Mouse (Mus musculus) ES-Bruce4 (cell line): ENCODE measurements around the gene Ctr9. TPM values are rescaled to one million over a fixed set of nuclear protein-coding genes. Genes with fewer than 3 reads are reported as not detected.
A peak's percentile ranks its signal among the peaks of the same experiment; 100 is the strongest.

Experiments
- H3K27ac ChIP-seq: 2 replicates; pipeline ENCODE4 v1.5.1; 2012; ENCODE audit warnings: low read length, inconsistent platforms; ENCODE audit not compliant: insufficient read depth
- H3K27me3 ChIP-seq: 2 replicates; pipeline ENCODE4 v1.6.1; 2012; ENCODE audit warnings: mild to moderate bottlenecking, low read length, inconsistent platforms; ENCODE audit not compliant: control insufficient read depth, poor library complexity, insufficient read depth, severe bottlenecking
- H3K36me3 ChIP-seq: 2 replicates; pipeline ENCODE4 v1.6.1; 2012; ENCODE audit warnings: inconsistent platforms, mild to moderate bottlenecking, low read length, moderate library complexity; ENCODE audit not compliant: control insufficient read depth, poor library complexity, insufficient read depth, severe bottlenecking
- H3K4me1 ChIP-seq: one replicate; pipeline ENCODE4 v1.8.1; 2011; ENCODE audit warnings: low read length; ENCODE audit not compliant: control insufficient read depth, insufficient read depth
- H3K4me3 ChIP-seq: 2 replicates; pipeline ENCODE4 v1.5.1; 2011; ENCODE audit warnings: low read depth, mild to moderate bottlenecking, low read length
- H3K9ac ChIP-seq: 2 replicates; pipeline ENCODE4 v1.6.1; 2012; ENCODE audit warnings: low read depth, mild to moderate bottlenecking, inconsistent platforms; ENCODE audit not compliant: poor library complexity, severe bottlenecking
- H3K9me3 ChIP-seq: replicated peaks from 2 replicates; pipeline ENCODE4 v1.6.1; 2012; ENCODE audit warnings: mild to moderate bottlenecking, low read length, inconsistent platforms; ENCODE audit not compliant: control insufficient read depth, poor library complexity, insufficient read depth, severe bottlenecking
- CTCF ChIP-seq: IDR thresholded peaks from one replicate; pipeline ENCODE4 v1.8.1; 2011; ENCODE audit warnings: low read depth, low read length
- EP300 ChIP-seq: IDR thresholded peaks from 2 replicates; pipeline ENCODE4 v1.6.1; 2011; ENCODE audit warnings: low read depth, low read length; ENCODE audit not compliant: insufficient read depth
- POLR2A ChIP-seq: IDR thresholded peaks from one replicate; pipeline ENCODE4 v1.8.1; 2011; ENCODE audit warnings: low read length; ENCODE audit not compliant: insufficient read depth
- polyA plus RNA-seq: library from polyadenylated mRNA; stranded (reverse); fragments of >200 nt; gene quantifications from 2 replicates; pipeline ENCODE4 v1.2.4, GENCODE M21; 2011; ENCODE audit warnings: low read depth; ENCODE audit not compliant: missing spikeins, insufficient read depth, insufficient read length

Gene Ctr9
- polyA plus RNA-seq, 1 experiment = 89.0 TPM

DNA sequence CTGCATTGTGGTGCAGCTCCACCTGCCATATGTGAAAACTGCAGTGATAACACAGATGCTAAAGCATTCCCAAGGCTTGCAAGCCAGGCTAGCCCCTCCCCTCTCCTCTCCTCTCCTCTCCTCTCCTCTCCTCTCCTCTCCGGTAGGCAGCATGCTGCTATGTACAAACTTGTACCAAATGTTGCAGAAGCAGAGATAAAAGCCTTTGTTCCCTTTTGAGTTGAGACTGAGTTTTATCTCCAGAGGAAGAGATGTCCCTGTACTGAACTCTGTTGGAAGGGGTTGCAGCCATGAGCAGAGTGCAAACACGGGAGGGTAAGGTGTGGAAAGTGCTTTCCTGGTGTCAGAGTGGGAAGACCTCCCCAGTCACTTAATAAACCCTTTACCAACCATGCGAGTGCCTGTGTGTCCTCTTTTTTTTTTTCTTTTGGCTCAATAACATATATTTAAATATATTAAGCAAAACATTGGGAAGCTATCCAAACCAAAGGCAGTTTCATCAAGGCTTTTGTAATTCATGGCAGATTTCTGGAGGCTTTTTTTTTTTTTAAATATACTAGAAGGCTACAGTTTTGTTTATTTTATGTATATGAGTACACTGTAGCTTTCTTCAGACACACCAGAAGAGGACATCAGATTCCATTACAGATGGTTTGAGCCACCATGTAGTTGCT lies 27.4 kb downstream of the Ctr9 start:
- H3K27ac ChIP-seq = no peak overlapping the region
- no peaks in the 10 kb centered on the region for H3K27me3 ChIP-seq
- H3K9me3 ChIP-seq = no peaks in the 10 kb centered on the region
- H3K36me3 ChIP-seq = peaks cover 15% of the 10 kb centered on the region
- H3K4me3 ChIP-seq = no peak overlapping the region
- TF ChIP-seq EP300 (no peak), CTCF (no peak), POLR2A (no peak)
- no peaks in the 10 kb centered on the region for H3K4me1 ChIP-seq
- H3K9ac ChIP-seq = no peak overlapping the region

DNA sequence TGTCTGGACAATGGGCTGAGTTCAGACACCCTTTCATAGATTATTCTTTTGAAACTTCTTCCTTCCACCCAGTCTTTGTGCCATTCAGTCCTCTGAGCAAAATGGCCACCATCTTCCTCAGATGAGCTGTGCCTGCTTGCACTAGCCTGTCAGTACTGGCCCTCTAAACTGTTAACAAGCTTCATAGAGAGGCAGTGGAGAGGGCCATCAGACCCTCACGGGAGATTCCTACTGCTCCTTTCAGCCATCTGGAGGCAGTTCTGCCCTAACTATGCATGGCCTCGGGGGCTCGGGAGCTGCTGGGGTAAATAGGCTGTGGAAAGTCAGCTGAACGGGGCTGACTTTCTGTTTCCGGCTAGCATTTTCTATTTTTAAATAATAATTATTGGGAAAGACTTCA lies 30.8 kb downstream of the Ctr9 start:
- Histone ChIP-seq H3K4me1 (no peaks in the 10 kb centered on the region), H3K4me3 (no peak overlapping the region), H3K9ac (no peak overlapping the region), H3K27ac (no peak overlapping the region), H3K36me3 (peaks cover 7% of the 10 kb centered on the region), H3K27me3 (no peaks in the 10 kb centered on the region), H3K9me3 (no peaks in the 10 kb centered on the region)
- TF ChIP-seq EP300 = no peak
- TF ChIP-seq POLR2A = no peak
- no peak for TF ChIP-seq CTCF

DNA sequence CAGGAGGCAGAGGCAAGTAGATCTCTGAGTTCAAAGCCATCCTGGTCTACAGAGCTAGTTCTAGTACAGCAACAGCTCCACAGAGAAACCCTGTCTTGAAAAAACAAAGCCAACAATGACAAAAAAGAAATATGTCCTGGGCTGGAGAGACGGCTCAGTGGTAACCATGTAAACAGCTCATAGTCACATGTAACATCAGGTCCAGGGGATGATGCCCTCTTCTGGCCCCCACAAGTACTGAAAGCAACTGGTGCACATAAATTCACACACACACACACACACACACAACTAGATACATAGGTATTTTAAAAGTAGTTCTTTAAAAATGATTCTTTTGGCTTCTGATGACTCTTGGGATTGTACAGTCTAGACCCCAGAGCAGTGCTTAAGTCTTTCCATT lies 34.2 kb downstream of the Ctr9 start:
- no peaks in the 10 kb centered on the region for H3K27me3 ChIP-seq
- peaks cover 4% of the 10 kb centered on the region; the same call in 1 of the 2 replicates for H3K36me3 ChIP-seq
- no peak for TF ChIP-seq POLR2A
- TF ChIP-seq CTCF = no peak
- no peak for TF ChIP-seq EP300
- H3K4me3 ChIP-seq = no peak overlapping the region
- H3K27ac ChIP-seq = no peak overlapping the region
- no peaks in the 10 kb centered on the region for H3K4me1 ChIP-seq
- peaks cover 5% of the 10 kb centered on the region for H3K9me3 ChIP-seq
- no peak overlapping the region for H3K9ac ChIP-seq

- Histone ChIP-seq H3K9ac (no peak overlapping the region), H3K4me3 (no peak overlapping the region), H3K36me3 (peaks cover 50% of the 10 kb centered on the region), H3K27ac (no peak overlapping the region), H3K27me3 (no peaks in the 10 kb centered on the region), H3K9me3 (peaks cover 11% of the 10 kb centered on the region), H3K4me1 (no peaks in the 10 kb centered on the region)
- TF ChIP-seq POLR2A (no peak), EP300 (no peak), CTCF (no peak)
Measured at GRCm38 (mm10) chr7:111068181-111068580, 39.4 kb downstream of the Ctr9 start.

DNA sequence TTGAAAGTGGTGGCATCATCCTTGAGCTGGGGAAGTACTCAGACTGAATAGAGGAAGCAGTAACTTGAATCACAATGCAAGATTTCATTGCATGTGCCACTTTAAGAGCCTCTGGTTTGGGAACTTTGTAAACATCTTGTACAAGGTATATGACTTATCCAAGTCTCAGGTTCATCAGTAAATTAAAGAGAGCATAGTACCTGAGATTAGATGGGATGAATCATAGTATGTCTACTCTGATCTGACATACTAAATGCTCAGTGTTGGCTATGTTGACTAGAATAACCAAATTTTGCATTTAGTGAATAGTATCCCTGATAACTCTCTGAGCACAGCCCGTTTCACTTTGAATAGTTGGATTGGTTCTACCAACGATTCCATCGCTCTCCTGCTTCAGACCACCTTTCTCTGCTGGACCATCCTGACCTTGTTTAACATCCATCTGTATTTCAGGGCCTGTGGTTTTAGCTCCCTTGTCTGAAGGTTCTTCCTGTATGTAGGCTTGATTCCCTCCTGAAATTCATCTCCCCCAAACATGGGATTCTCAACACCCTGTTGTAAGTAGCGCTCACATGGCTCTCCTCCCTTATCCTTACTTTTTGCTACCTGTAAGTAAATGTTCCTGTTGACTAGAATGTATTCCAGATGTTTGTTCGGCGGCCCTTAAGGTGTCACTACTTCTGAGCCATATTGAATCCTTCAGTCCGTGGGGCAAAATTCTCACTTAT lies 40.9 kb downstream of the Ctr9 start:
- Histone ChIP-seq H3K27me3 (no peaks in the 10 kb centered on the region), H3K36me3 (peaks cover 63% of the 10 kb centered on the region), H3K9ac (no peak overlapping the region), H3K9me3 (peaks cover 11% of the 10 kb centered on the region), H3K4me3 (no peak overlapping the region), H3K4me1 (no peaks in the 10 kb centered on the region), H3K27ac (peak overlapping the region; percentile 36; the same call in 1 of the 2 replicates)
- no peak for TF ChIP-seq CTCF
- TF ChIP-seq EP300 = no peak
- no peak for TF ChIP-seq POLR2A

- Histone ChIP-seq H3K9me3 (peaks cover 11% of the 10 kb centered on the region), H3K4me3 (no peak overlapping the region), H3K9ac (no peak overlapping the region), H3K36me3 (peaks cover 68% of the 10 kb centered on the region), H3K4me1 (no peaks in the 10 kb centered on the region), H3K27me3 (no peaks in the 10 kb centered on the region), H3K27ac (peak overlapping the region; percentile 36; the same call in 1 of the 2 replicates)
- TF ChIP-seq POLR2A (no peak), CTCF (no peak), EP300 (no peak)
Measured at GRCm38 (mm10) chr7:111070167-111070496, 41.4 kb downstream of the Ctr9 start.
